In the genomic region with DNA sequence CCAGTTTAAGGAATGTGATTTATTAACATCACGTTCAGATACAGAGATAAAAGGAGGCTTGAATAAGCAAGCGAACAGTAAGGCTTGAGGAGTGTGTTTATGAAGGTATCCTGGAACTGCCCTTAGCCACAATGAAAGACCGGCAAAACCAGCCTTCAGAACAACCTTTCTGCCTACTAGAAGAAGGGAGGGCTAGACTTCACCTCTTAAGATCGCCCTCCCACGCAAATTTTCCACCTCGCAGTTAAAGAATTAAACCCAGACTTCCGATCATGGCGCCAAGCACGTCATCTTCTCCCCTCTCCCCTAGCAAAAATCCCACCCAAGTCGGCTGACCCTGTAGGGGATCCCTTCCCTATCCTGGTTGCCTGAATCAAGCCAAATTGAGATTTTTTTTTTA, we compare ENCODE assay signal across 8 mouse cellular contexts. TPM values are rescaled to one million over a fixed set of nuclear protein-coding genes. Genes with fewer than 3 reads are reported as not detected.
DNase-seq lines count a peak whose midpoint lies in the region; ATAC-seq and TF ChIP-seq lines count a peak whose summit lies in the region.

No protein-coding gene starts in this region.

- H3K36me3 ChIP-seq in heart, embryonic 11.5 days (ENCODE audit: control insufficient read depth, insufficient read depth, low read length) = no peaks in the 10 kb centered on the region
- no peaks in the 10 kb centered on the region for H3K36me3 ChIP-seq in kidney, postnatal 0 days (ENCODE audit: insufficient read depth, low read length)
- no peaks in the 10 kb centered on the region for H3K36me3 ChIP-seq in lung, embryonic 16.5 days (ENCODE audit: control insufficient read depth, insufficient read depth, low read length)

- no peak for ATAC-seq in heart, embryonic 11.5 days (replicated peaks; ENCODE audit: insufficient number of reproducible peaks, low FRiP score, low TSS enrichment)
- no peak for ATAC-seq in kidney, postnatal 0 days (replicated peaks; ENCODE audit: low FRiP score, low read depth)
- no peak for ATAC-seq in lung, embryonic 16.5 days (ENCODE audit: low read depth)
- no peak for ATAC-seq in megakaryocyte progenitor cell, adult 5-6 weeks (replicated peaks; ENCODE audit: poor library complexity)

- H3K4me3 ChIP-seq in heart, embryonic 11.5 days (ENCODE audit: low read depth, low read length) = peak overlapping the region; percentile 66
- H3K4me3 ChIP-seq in kidney, postnatal 0 days (replicated peaks; ENCODE audit: low read depth, low read length) = peak overlapping the region; percentile 94
- peak overlapping the region; percentile 96 for H3K4me3 ChIP-seq in lung, embryonic 16.5 days (ENCODE audit: low read length)

- peak overlapping the region; percentile 91 for H3K27ac ChIP-seq in heart, embryonic 11.5 days (ENCODE audit: low read depth, low read length)
- H3K27ac ChIP-seq in kidney, postnatal 0 days = peak overlapping the region; percentile 99
- peak overlapping the region; percentile 100 for H3K27ac ChIP-seq in lung, embryonic 16.5 days (ENCODE audit: low read length)

- WGBS in heart, embryonic 11.5 days (ENCODE audit: insufficient replicate concordance) = 7% methylated on average over 10 of the region's 10 CpGs
- 2% methylated on average over 10 of the region's 10 CpGs for WGBS in kidney, postnatal 0 days
- WGBS in lung, embryonic 16.5 days = 2% methylated on average over 10 of the region's 10 CpGs

- DNase-seq in urinary bladder, adult 18-20 months (ENCODE audit: low spot score in 2 of 2) = peak; percentile 35 to 61
- no peak for DNase-seq in urinary bladder, postnatal 10 days (ENCODE audit: low spot score)
- DNase-seq in cerebellum, adult 9-11 months = peak; percentile 49
- peak; percentile 81 for DNase-seq in kidney, postnatal 0 days (ENCODE audit: low spot score)
- peak; percentile 22 for DNase-seq in right cerebral cortex, postnatal 14 days

- H3K27me3 ChIP-seq in heart, embryonic 11.5 days (ENCODE audit: control insufficient read depth, insufficient read depth, low read length) = no peaks in the 10 kb centered on the region
- no peaks in the 10 kb centered on the region for H3K27me3 ChIP-seq in kidney, postnatal 0 days (ENCODE audit: insufficient read depth, low read length)
- H3K27me3 ChIP-seq in lung, embryonic 16.5 days (ENCODE audit: control insufficient read depth, insufficient read depth, low read depth, low read length) = no peaks in the 10 kb centered on the region

- no peaks in the 10 kb centered on the region for H3K4me1 ChIP-seq in heart, embryonic 11.5 days (ENCODE audit: control insufficient read depth, insufficient read depth, low read length)
- no peaks in the 10 kb centered on the region for H3K4me1 ChIP-seq in kidney, postnatal 0 days (replicated peaks; ENCODE audit: insufficient read depth, low read length)
- peaks cover 4% of the 10 kb centered on the region; the same call in 1 of the 2 replicates for H3K4me1 ChIP-seq in lung, embryonic 16.5 days (replicated peaks; ENCODE audit: control insufficient read depth, insufficient read depth, low read length)

- H3K4me2 ChIP-seq in heart, embryonic 11.5 days = peak overlapping the region; percentile 92
- peak overlapping the region; percentile 88 for H3K4me2 ChIP-seq in kidney, postnatal 0 days (ENCODE audit: low read length)
- peak overlapping the region; percentile 89 for H3K4me2 ChIP-seq in lung, embryonic 16.5 days (ENCODE audit: low read depth, low read length)

- TF ChIP-seq CTCF in kidney, postnatal 0 days (IDR thresholded peaks at IDR 0.05; ENCODE audit: low read depth) = no peak

- peak overlapping the region; percentile 86 for H3K9ac ChIP-seq in heart, embryonic 11.5 days (ENCODE audit: low read depth, low read length)
- peak overlapping the region; percentile 93 for H3K9ac ChIP-seq in kidney, postnatal 0 days (ENCODE audit: low read depth, low read length)
- peak overlapping the region; percentile 97 for H3K9ac ChIP-seq in lung, embryonic 16.5 days (ENCODE audit: low read length)

- H3K9me3 ChIP-seq in heart, embryonic 11.5 days (replicated peaks; ENCODE audit: control insufficient read depth, low read length) = no peaks in the 10 kb centered on the region
- H3K9me3 ChIP-seq in kidney, postnatal 0 days (replicated peaks; ENCODE audit: low read length) = no peaks in the 10 kb centered on the region
- H3K9me3 ChIP-seq in lung, embryonic 16.5 days (ENCODE audit: control insufficient read depth, low read length) = no peaks in the 10 kb centered on the region

RNA-seq across cellular contexts. Expression of gene Bmpr2, which starts 1.0 kb away (rescaled TPM):
- polyA plus RNA-seq in heart, embryonic 11.5 days (2014; fragmentation: Nextera tagmentation; extraction: Ambion mirVana) = 12.0 and 12.7 TPM in 2 replicates
- polyA plus RNA-seq in kidney, postnatal 0 days (2015; fragmentation: Nextera tagmentation; extraction: Ambion mirVana) = 9.3 and 9.8 TPM in 2 replicates
- polyA plus RNA-seq in lung, embryonic 16.5 days (2015; fragmentation: Nextera tagmentation; extraction: Ambion mirVana) = 9.0 and 9.4 TPM in 2 replicates
- total RNA-seq in megakaryocyte progenitor cell, adult 5-6 weeks (2015) = 12.5 and 13.5 TPM in 2 replicates
- total RNA-seq in megakaryocyte progenitor cell, adult 5-6 weeks (2017) = 6.0 and 6.5 TPM in 2 replicates
